Mouse (Mus musculus) left cerebral cortex, postnatal 36 days (tissue): Measurements from ENCODE around the gene Clasrp. TPM values are rescaled to one million over a fixed set of nuclear protein-coding genes. Genes with fewer than 3 reads are reported as not detected.
"Not testable (repeated sequence)": the region's sequence is repeated elsewhere in the genome, so short reads cannot be mapped to it uniquely, and the experiment has no call there.

Experiments used
- DNase-seq, 2 experiments: peaks; one replicate each; pipeline ENCODE4 v3.0.0; 2021 to 2022; ENCODE audit warnings: low spot score in 2 of 2, mixed read lengths in 1 of 2
- intact Hi-C: fragments of 180-260 bp; cut with DNase I; formaldehyde crosslinking; loops from one replicate; pipeline ENCODE4 v1.15.1; 2025
- total RNA-seq, 2 experiments: library from RNA; stranded (reverse); gene quantifications; 2 replicates each; pipeline ENCODE4 v1.2.3; 2021

Clasrp gene
- total RNA-seq, 2 experiments from 2014 or later = 65.1 to 110 TPM

GRCm38 (mm10) chr7:19615036-19615577, 10.8 kb upstream of the Clasrp start:
- DNase-seq = no peak
- intact Hi-C loops = no loop called here

DNA sequence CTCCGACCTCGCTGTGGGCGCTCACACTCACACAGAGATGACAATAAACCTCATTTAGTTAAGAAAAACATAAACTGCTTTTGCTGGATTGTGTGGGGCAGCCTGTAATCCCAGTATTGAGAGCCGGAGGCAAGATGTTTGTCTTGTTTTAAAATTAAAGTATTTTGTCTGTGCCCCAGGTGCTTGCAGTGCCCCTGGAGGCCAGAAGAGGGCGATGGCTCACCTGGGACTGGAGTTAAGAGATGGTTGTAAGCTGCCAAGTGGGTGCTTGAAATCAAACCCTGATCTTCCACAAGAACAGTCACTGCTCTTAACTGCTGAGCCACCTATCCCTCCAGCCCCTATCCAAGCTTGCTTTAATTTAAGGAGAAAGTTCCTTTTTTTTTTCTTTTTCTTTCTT, 6.7 kb upstream of the Clasrp start:
- DNase-seq = no peak
- intact Hi-C loops = no loop called here

GRCm38 (mm10) chr7:19609641-19610332, 5.5 kb upstream of the Clasrp start:
- intact Hi-C loops = no loop called here
- DNase-seq = no peak

GRCm38 (mm10) chr7:19607291-19607690, 3.0 kb upstream of the Clasrp start:
- no peak for DNase-seq
- intact Hi-C loops = no loop called here

- DNase-seq, intact Hi-C loops: not testable (repeated sequence)
Measured at GRCm38 (mm10) chr7:19604606-19605214, 424 bp upstream of the Clasrp start.

DNA sequence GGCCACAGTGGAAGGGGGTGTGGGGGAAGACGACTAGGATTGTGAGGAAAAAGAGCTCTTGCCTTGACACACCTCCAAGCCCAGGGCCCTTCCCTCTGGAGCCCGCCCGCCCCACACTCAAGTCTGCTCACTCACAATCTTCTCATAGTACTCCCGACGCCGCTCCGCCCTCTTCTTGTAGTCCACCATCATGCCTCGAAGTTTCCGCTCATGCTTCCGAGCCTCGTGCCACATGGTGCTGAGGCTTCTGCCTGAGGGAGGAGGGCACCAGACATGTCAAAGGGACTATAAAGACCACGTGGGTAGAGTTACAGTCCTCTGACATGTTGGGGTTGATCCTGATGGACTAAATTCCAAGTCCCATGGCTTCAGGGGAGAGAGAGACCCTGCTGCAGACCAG, 1.2 kb downstream of the Clasrp start:
- DNase-seq = no peak
- intact Hi-C loops = no loop called here

DNA sequence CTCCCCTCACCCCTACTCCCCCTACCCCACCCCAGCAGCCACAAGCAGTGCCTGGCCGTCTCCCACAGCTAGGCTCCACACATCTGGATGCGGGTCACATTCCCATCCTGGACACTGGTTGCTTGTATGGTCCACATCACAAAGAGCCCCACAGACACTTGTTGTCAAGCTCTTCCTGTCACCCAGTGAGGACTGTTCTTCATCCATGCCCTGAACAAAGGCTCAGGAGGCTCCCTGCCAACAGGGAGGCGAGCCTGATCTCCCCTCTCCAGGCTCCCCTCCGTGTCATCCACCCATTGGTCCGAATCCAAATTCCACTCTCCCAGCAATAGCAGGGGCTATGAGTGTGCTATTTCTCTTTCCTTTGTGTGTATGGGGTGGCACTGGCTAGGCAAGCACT, 3.7 kb downstream of the Clasrp start:
- intact Hi-C loops = no loop called here
- no peak for DNase-seq

DNA sequence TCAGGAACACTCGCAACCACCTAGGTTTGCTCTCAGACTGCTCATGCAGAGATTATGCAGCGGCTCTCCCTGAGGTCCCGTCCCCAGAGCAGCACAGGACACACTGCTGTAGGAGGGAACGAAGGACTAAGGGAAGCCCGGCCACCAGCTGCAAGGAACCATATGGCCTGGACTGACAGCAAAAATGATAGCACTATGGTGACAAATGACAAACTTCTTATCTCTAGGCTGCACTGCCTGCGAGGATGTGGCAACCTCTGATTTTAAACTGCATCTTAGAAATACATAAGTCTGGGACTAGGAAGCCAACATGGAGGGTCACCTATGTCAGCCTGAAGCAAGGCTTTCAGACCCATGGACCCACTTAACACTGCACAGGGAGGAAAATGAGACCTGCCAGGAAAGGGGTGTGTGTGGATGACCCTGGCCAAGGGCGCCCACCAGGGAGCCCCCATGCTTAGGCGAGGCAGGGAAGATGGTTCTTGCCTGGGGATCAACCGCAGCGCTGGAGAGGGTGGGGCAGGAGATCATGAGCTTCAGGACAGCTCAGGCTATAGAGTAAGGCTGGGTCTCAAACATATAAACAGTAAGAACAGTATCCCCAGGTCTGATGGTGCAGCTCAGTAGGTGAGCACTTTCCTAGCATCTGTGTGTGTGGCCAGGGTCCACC, 11.1 kb downstream of the Clasrp start:
- intact Hi-C loops = no loop called here
- no peak for DNase-seq

DNA sequence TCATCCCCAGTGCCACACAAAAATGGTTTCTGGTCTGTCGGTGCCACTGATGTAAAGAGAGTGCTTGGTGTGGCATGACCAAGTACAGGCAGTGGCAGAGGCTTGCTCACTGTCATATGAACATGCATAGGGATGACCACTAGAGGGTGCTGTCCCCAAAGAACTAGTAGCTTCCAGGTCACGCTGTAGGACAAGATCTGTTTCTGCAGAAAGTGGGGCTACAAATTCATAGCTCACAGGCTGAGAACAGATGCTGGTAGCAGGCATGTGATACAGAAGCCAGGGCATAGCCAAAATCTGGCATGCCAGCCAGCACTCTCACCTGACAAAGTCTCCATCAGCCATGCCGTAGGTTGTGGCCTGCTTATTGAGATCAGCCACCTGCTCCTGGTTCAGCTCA, 14.4 kb downstream of the Clasrp start:
- peak; percentile 68 to 70 for DNase-seq
- intact Hi-C loops = loop anchor here (2.0 kb wide), 1 partner anchor 29 kb away; no protein-coding TSS in a partner anchor

DNA sequence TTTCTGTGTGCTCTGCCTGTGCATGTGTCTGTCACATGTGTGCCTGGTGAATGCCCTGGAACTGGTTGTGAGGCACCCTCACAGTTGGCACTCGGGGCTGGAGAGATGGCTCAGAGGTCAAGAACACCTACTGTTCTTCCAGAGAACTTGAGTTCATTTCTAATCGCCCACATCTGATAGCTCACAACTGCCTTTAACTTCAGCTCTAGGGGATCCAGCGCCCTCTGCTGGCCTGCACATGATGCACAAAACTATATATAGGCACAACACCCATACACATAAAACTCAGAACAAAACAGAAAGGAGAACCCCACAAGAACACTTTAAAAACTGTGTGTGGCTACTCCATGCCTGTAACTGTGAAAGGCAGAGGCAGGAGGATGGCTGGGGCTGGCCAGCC, 15.1 kb downstream of the Clasrp start:
- DNase-seq = no peak
- intact Hi-C loops = no loop called here

DNA sequence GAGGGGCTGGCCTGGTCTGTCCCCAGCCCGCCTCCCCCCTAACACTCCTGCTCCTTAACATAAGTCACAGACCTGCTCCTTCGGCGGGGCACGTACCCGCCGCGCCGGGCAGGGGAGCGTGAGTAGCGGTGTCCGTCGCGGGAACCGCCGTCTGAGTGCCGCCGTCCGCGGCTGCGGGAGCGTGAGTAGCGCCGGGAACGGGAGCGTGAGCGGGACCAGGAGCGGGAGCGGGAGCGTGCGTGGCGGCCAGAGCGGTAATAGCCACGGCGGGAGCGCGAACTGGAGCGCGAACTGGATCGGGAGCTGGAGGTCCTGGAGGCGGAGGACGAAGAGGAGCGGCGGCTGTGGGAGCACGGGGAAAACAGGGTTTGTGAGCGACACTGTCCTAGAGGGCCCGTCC, 18.0 kb downstream of the Clasrp start:
- intact Hi-C loops = no loop called here
- DNase-seq = no peak

- DNase-seq = no peak
- intact Hi-C loops = no loop called here
Measured at GRCm38 (mm10) chr7:19580634-19581033, 23.7 kb downstream of the Clasrp start.

- intact Hi-C loops = no loop called here
- DNase-seq = no peak
Measured at GRCm38 (mm10) chr7:19579751-19580150, 24.5 kb downstream of the Clasrp start.

DNA sequence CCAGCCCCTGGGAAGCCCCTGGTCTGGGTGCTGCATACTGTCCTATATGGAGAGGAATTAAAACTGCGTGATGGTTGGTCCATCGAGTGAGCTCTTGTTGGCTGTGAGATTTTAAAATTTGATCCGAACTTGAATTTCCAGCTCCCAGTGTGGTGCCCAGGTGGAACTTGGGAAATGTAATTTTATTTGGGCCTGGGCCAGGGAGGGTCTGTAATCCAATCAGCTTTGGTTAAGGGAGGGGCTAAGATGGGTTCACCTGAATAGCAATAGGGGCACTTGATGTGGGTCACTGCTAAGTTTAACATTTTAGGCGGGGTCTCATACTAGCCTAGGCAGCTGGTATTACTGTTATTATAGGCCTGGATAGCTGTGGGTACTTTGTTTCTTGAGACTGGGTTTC, 25.9 kb downstream of the Clasrp start:
- no peak for DNase-seq
- intact Hi-C loops = no loop called here

DNA sequence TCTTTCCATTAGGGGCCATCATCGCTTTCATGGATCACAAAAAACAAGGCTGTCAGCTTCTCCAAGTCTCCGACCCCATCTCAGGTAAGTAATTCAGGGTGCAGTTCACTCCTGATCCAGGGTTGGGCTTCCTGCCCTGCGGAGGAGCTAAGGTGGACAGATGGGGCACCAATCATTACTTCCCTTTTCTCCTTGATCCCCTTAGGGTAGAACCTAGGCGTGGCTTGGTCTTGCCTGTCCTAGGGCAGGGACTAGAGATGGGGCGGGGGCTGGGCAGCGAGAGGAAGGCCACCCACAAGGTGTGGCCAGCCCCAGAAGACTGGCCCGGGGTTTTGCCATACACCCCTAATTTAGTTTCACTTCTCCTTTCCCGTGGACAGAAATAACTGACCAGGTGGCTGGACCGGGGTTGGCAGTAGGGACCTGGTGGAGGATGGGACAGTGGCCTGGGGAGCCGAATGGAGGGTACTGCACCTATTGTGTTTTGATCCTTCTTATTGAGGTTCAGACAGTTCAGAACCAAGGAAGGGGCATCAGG, 26.3 kb downstream of the Clasrp start:
- intact Hi-C loops = no loop called here
- DNase-seq = no peak

DNA sequence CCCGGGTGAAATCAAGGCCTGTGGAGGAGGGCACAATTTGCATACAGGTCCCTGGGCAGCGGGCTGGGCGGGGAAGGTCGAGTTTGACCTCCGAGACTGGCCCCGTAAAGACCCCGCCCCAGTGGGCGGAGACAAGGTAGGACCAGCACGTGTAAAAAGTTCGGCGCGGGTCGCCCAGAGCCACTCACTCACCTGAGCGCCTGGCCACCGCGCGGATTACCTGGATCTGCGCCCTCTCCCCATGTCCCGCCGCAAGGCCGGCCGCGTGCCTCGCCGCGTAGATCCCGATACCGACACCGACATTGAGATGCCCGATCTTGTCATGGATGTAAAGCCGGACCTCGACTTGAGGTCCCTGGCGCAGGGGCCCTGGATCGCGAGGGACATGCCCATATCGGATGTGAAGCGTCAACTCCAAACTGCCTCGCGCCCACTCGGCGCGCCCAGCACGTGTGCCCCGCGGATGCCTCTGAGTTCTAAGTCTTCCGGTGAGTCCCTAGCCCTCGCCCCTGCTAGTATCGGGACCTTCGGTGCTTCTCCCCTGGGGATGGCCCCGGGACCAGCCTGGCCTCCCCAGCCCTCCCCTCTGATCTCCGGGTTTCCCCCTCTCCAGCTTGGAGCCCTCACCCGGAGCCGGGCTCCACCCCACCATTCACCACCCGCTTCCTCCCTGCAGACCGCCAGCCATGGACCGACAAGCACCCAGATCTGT, 27.0 kb downstream of the Clasrp start, which contains the start of the genes Zfp296 and Gemin7:
Gene Zfp296, plus strand, starts transcription at position 147 of the 712 bp plus-strand sequence.
Gene Gemin7, minus strand, starts transcription at position 455 of the 712 bp plus-strand sequence.
- intact Hi-C loops = no loop called here
- no peak for DNase-seq

GRCm38 (mm10) chr7:19575559-19575958, 28.7 kb downstream of the Clasrp start:
- intact Hi-C loops = no loop called here
- no peak for DNase-seq

DNA sequence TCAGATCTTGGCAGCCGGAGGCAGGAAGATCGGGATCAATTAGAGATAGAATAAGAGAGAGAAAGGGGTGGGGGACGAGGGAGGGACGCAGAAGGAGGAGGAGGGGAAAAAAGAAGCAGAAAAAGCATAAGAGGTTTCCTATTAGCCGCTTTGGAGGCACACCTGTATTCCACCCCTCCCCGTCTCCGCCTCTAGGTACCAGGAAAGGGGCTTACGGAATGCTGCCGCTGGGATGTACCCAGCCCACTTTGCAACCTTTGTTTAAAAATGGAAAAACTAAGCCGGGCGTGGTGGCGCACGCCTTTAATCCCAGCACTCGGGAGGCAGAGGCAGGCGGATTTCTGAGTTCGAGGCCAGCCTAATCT, 30.5 kb downstream of the Clasrp start:
- intact Hi-C loops = no loop called here
- no peak for DNase-seq

DNA sequence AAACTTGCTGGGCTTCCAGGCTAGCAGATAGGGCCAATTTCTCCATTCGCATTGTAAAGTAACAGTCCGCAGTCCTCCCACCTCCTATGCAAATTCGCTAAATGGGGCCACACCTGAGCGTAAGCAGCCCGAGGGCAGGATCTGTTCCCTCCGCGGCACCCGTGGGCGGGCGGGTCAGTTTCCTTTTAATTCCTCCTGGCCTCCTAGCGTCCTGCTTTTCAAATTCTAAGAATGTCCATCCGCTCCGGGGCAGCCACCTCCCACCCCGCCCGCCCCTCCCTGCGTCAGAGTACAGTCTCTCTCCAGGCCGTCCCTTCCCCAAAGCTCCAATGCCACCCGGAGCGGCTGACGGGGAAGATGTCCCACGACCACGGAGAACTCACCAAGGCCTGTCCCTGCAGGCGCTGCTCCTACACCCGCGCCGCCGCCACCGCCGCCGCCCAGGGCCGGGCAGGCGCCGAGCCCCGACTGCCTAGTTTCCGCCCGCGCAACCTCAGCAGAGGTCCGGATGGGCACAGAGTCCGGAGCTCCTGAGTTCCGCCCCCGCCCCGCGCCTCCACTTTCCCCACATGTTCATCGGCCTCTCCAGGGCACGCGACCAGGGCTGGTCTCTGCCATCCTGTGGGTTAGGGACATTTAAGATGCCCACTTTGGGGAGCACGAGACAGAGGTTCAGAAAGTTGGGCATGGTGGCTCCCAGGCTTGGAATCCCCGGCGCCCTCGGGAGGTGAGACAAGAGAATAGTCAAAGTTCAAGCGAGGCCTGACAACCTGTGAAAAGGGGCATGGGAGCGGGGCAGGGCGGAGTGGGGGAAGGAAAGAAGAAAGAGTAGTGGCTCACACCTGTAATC, 31.1 kb downstream of the Clasrp start:
- intact Hi-C loops = no loop called here
- DNase-seq = peak; percentile 77 to 78
